Mouse (Mus musculus): ENCODE data around the gene Smoc1.

DNA sequence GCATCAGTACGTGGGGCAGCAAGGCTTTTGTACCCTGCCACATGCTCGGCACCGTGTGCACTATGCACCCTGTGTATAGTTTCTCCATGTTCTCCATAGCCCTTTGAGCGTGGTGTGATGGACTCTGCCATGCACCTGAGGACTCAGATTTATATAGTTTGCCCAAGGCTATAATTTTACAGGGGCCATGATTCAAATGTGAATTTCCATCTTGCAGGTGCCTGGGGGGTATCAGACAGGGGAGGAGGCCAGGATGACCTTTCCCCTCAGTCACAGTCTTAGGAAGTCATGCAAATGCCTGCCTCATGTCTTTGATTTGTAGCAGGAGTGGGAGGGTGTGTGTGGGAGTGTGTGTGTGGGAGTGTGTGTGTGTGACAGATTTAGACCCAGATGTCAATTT lies 29.0 kb upstream of the Smoc1 start:
- TF ChIP-seq CTCF (IDR thresholded peaks at IDR 0.05; ENCODE audit: low read depth) (no peak), EP300 (IDR thresholded peaks at IDR 0.05; ENCODE audit: low read depth) (no peak)
